Mouse (Mus musculus): ENCODE measurements at regions not wholly inside any gene's neighbourhood (a gene's known extent, or its start where the extent isn't known, plus 50 kb on each side); places are given as distances from the start of the nearest gene placed in this dataset.

- H3K4me1 ChIP-seq (ENCODE audit: control insufficient read depth, insufficient read depth, low read length), result no peaks in the 10 kb centered on the region
- WGBS, result 37% methylated on average over 16 of the region's 16 CpGs
- no peak overlapping the region for H3K4me3 ChIP-seq (replicated peaks; ENCODE audit: insufficient read depth, low read depth, low read length)
- no peak overlapping the region for H3K27ac ChIP-seq (ENCODE audit: insufficient read depth, low read length)
- no peaks in the 10 kb centered on the region for H3K27me3 ChIP-seq (ENCODE audit: control insufficient read depth, insufficient read depth, low read length)
- TF ChIP-seq CTCF (IDR thresholded peaks at IDR 0.05; ENCODE audit: borderline replicate concordance, insufficient read depth, low read depth, low read length) (no peak), POLR2A (IDR thresholded peaks at IDR 0.05; ENCODE audit: borderline replicate concordance, insufficient read depth, low read length) (no peak)
- DNase-seq, result no peak
Measured at GRCm38 (mm10) chr1:177382596-177383190, 59.5 kb upstream of the Zbtb18 start.

DNA sequence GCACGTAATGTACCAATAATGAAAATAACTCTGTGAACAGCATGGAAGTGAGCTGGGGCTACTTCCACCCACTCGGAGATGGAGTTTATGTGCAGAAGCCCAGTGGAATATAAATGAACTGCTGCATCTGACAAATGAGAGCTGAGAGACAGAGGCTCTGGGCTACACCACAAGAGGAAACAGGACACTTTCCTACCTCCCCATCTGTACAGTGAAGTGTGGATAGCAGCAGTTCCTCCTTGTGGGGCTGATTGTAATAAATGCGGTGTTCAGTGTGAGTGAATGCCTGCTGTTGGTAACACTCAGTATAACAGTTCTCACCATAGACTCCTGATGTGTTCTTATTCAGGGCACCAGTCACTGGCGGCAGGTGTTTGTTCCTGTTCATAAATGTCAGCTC is 60.0 kb upstream of the Zbtb18 start:
- DNase-seq, result no peak
- H3K27me3 ChIP-seq (ENCODE audit: control insufficient read depth, insufficient read depth, low read length), result no peaks in the 10 kb centered on the region
- H3K4me1 ChIP-seq (ENCODE audit: control insufficient read depth, insufficient read depth, low read length), result no peaks in the 10 kb centered on the region
- TF ChIP-seq CTCF (IDR thresholded peaks at IDR 0.05; ENCODE audit: borderline replicate concordance, insufficient read depth, low read depth, low read length), result no peak
- TF ChIP-seq POLR2A (IDR thresholded peaks at IDR 0.05; ENCODE audit: borderline replicate concordance, insufficient read depth, low read length), result no peak
- H3K4me3 ChIP-seq (replicated peaks; ENCODE audit: insufficient read depth, low read depth, low read length), result no peak overlapping the region
- WGBS, result 85% methylated on average over 4 of the region's 4 CpGs
- no peak overlapping the region for H3K27ac ChIP-seq (ENCODE audit: insufficient read depth, low read length)

DNA sequence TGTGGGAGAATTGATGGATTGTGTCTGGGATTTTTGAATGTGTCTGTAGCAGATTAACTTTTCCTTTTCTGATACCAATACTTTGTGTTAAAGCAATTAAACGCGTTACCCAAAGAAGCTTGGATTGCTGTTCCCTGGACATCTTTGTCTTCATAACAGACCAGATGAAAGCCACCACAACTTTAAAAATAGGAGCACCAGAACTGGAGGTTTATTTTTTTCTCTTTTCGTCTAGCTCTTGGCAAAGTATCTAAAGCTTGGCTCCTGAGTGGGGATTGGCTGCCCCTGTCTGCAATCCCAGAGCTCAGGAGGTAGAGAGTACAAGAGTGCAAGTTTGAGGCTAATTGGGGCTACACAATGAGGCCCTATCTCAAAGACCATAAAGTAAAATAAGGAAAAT is 64.0 kb upstream of the Zbtb18 start:
- H3K27ac ChIP-seq (ENCODE audit: insufficient read depth, low read length), result no peak overlapping the region
- H3K4me1 ChIP-seq (ENCODE audit: control insufficient read depth, insufficient read depth, low read length), result no peaks in the 10 kb centered on the region
- WGBS, result 76% methylated on average over 3 of the region's 3 CpGs
- no peak for TF ChIP-seq POLR2A (IDR thresholded peaks at IDR 0.05; ENCODE audit: borderline replicate concordance, insufficient read depth, low read length)
- TF ChIP-seq CTCF (IDR thresholded peaks at IDR 0.05; ENCODE audit: borderline replicate concordance, insufficient read depth, low read depth, low read length), result no peak
- DNase-seq, result no peak
- H3K27me3 ChIP-seq (ENCODE audit: control insufficient read depth, insufficient read depth, low read length), result no peaks in the 10 kb centered on the region
- no peak overlapping the region for H3K4me3 ChIP-seq (replicated peaks; ENCODE audit: insufficient read depth, low read depth, low read length)

- Histone ChIP-seq H3K27me3 (ENCODE audit: control insufficient read depth, insufficient read depth, low read length) (no peaks in the 10 kb centered on the region), H3K4me1 (ENCODE audit: control insufficient read depth, insufficient read depth, low read length) (no peaks in the 10 kb centered on the region), H3K4me3 (replicated peaks; ENCODE audit: insufficient read depth, low read depth, low read length) (no peak overlapping the region), H3K27ac (ENCODE audit: insufficient read depth, low read length) (no peak overlapping the region)
- 24% methylated on average over 5 of the region's 5 CpGs for WGBS
- TF ChIP-seq CTCF (IDR thresholded peaks at IDR 0.05; ENCODE audit: borderline replicate concordance, insufficient read depth, low read depth, low read length) (no peak), POLR2A (IDR thresholded peaks at IDR 0.05; ENCODE audit: borderline replicate concordance, insufficient read depth, low read length) (no peak)
- DNase-seq, result no peak
Measured at GRCm38 (mm10) chr1:177373226-177373825, 68.8 kb upstream of the Zbtb18 start.

DNA sequence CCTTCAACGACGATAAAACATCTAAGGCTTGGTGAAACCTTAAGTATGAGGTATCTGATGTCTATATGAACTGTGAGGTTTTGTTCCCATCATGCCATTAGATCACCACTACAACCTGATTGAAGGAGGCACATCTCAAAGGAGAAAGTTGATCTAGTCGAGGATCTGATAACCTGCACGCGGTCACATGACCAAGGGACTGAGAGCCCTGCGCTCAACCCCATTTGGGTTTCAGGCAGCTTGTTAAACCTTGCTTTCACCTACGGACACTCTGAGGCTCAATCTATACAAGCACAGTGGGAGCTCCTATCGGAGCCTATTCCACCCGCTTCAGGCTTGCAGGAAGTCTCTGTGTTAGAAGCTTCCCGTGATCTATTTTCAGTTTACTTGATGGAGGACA is 70.1 kb upstream of the Zbtb18 start:
- 82% methylated on average over 10 of the region's 10 CpGs for WGBS
- DNase-seq, result no peak
- no peak overlapping the region for H3K27ac ChIP-seq (ENCODE audit: insufficient read depth, low read length)
- H3K4me1 ChIP-seq (ENCODE audit: control insufficient read depth, insufficient read depth, low read length), result no peaks in the 10 kb centered on the region
- H3K27me3 ChIP-seq (ENCODE audit: control insufficient read depth, insufficient read depth, low read length), result no peaks in the 10 kb centered on the region
- H3K4me3 ChIP-seq (replicated peaks; ENCODE audit: insufficient read depth, low read depth, low read length), result no peak overlapping the region
- TF ChIP-seq CTCF (IDR thresholded peaks at IDR 0.05; ENCODE audit: borderline replicate concordance, insufficient read depth, low read depth, low read length), result no peak
- no peak for TF ChIP-seq POLR2A (IDR thresholded peaks at IDR 0.05; ENCODE audit: borderline replicate concordance, insufficient read depth, low read length)

DNA sequence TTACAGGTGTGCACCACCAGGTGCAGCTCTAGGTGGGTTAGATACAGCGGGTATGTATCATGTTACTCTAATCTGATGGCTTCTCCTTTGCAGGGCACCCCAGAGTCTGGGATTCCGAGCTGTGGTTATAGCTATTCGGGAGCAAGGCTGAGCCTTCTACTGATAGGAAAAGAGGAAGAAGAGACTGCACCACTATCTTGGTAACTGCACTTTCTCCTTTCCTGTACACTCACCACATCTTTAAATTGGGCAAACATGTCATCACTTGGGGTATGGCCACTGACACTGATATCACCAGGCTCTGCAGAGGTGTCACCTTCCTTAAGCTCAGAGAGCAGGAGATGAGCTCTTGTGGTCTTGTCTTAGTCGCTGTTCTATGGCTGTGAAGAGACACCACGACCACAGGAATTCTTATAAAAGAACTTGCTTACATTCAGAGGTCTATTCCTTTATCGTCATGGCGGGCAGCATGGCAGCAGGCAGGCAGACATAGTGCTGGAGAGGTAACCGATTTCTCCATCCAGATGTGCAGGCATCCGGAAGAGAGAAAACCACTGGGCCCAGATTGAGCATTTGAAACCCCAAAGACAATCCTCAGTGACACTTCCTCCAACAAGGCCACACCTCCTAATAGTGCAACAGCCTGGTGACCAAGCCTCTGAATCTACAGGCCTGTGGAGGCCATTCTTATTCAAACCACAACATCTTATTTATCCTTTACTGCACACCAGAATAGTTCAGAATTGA is 74.1 kb upstream of the Zbtb18 start:
- Histone ChIP-seq H3K4me1 (ENCODE audit: control insufficient read depth, insufficient read depth, low read length) (no peaks in the 10 kb centered on the region), H3K4me3 (replicated peaks; ENCODE audit: insufficient read depth, low read depth, low read length) (no peak overlapping the region), H3K27ac (ENCODE audit: insufficient read depth, low read length) (no peak overlapping the region), H3K27me3 (ENCODE audit: control insufficient read depth, insufficient read depth, low read length) (no peaks in the 10 kb centered on the region)
- WGBS, result 90% methylated on average over 9 of the region's 9 CpGs
- DNase-seq, result no peak
- TF ChIP-seq POLR2A (IDR thresholded peaks at IDR 0.05; ENCODE audit: borderline replicate concordance, insufficient read depth, low read length) (no peak), CTCF (IDR thresholded peaks at IDR 0.05; ENCODE audit: borderline replicate concordance, insufficient read depth, low read depth, low read length) (no peak)

- TF ChIP-seq POLR2A (IDR thresholded peaks at IDR 0.05; ENCODE audit: borderline replicate concordance, insufficient read depth, low read length) (no peak), CTCF (IDR thresholded peaks at IDR 0.05; ENCODE audit: borderline replicate concordance, insufficient read depth, low read depth, low read length) (no peak)
- Histone ChIP-seq H3K4me3 (replicated peaks; ENCODE audit: insufficient read depth, low read depth, low read length) (no peak overlapping the region), H3K27ac (ENCODE audit: insufficient read depth, low read length) (no peak overlapping the region), H3K27me3 (ENCODE audit: control insufficient read depth, insufficient read depth, low read length) (no peaks in the 10 kb centered on the region), H3K4me1 (ENCODE audit: control insufficient read depth, insufficient read depth, low read length) (no peaks in the 10 kb centered on the region)
- WGBS, result 46% methylated on average over 6 of the region's 6 CpGs
- no peak for DNase-seq
Measured at GRCm38 (mm10) chr1:177366914-177367313, 75.2 kb upstream of the Zbtb18 start.

DNA sequence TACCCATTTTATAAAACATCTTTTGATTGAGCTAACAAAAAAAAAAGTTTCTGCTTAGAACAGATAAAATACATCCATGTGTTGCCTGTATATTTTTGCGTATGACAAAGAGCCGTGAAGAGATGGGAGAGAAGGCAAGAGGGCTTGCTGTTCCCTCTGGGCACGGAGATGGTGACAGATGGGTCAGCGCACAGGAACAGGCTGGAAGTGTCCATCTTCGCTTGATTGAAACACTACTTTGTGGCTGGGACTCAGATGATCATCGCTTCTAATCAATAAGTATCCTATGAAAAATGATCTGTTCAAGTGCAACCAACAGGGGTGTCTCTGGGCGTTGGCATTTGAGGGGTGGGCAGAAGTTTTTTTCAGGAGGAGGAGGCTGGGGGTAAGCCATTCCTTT is 75.7 kb upstream of the Zbtb18 start:
- Histone ChIP-seq H3K4me1 (ENCODE audit: control insufficient read depth, insufficient read depth, low read length) (no peaks in the 10 kb centered on the region), H3K27ac (ENCODE audit: insufficient read depth, low read length) (no peak overlapping the region), H3K27me3 (ENCODE audit: control insufficient read depth, insufficient read depth, low read length) (no peaks in the 10 kb centered on the region), H3K4me3 (replicated peaks; ENCODE audit: insufficient read depth, low read depth, low read length) (no peak overlapping the region)
- 16% methylated on average over 7 of the region's 7 CpGs for WGBS
- TF ChIP-seq CTCF (IDR thresholded peaks at IDR 0.05; ENCODE audit: borderline replicate concordance, insufficient read depth, low read depth, low read length) (no peak), POLR2A (IDR thresholded peaks at IDR 0.05; ENCODE audit: borderline replicate concordance, insufficient read depth, low read length) (no peak)
- DNase-seq, result peak; percentile 48 to 55

All from cerebellum, adult 2 months (tissue).